Mouse (Mus musculus) midbrain, postnatal 0 days (tissue): Measurements from ENCODE around the gene Fam111a. TPM values are rescaled to one million over a fixed set of nuclear protein-coding genes. Genes with fewer than 3 reads are reported as not detected.
A peak's percentile ranks its signal among the peaks of the same experiment; 100 is the strongest.

Experiments
- ATAC-seq: fragments of 200-750 bp; cut with Nextera tagmentation; 2 replicates; pipeline ENCODE4 v1.8.0; 2017; ENCODE audit warnings: moderate number of reproducible peaks, mild to moderate bottlenecking, moderate TSS enrichment, moderate library complexity; ENCODE audit not compliant: low FRiP score
- DNase-seq: peaks from one replicate; pipeline ENCODE4 v3.0.0-alpha.2; 2015; ENCODE audit warnings: low spot score
- H3K27ac ChIP-seq: fragments of 300-500 bp; sonication (generic); 2 replicates; pipeline ENCODE4 v1.5.1; 2014; ENCODE audit warnings: low read depth, mild to moderate bottlenecking, low read length, mixed read lengths
- H3K27me3 ChIP-seq: fragments of 300-500 bp; sonication (generic); 2 replicates; pipeline ENCODE4 v1.6.1; 2014; ENCODE audit warnings: low read length, control low read depth, mixed read lengths; ENCODE audit not compliant: insufficient read depth
- H3K36me3 ChIP-seq: fragments of 300-500 bp; sonication (generic); 2 replicates; pipeline ENCODE4 v1.6.1; 2014; ENCODE audit warnings: low read length, control low read depth, mixed read lengths; ENCODE audit not compliant: insufficient read depth
- H3K4me1 ChIP-seq: fragments of 300-500 bp; sonication (generic); 2 replicates; pipeline ENCODE4 v1.6.1; 2014; ENCODE audit warnings: mild to moderate bottlenecking, control low read depth, antibody characterized with exemption, low read length, mixed read lengths; ENCODE audit not compliant: insufficient read depth
- H3K4me2 ChIP-seq: fragments of 300-500 bp; sonication (generic); 2 replicates; pipeline ENCODE4 v1.6.1; 2014; ENCODE audit warnings: low read depth, mild to moderate bottlenecking, low read length, mixed read lengths; ENCODE audit not compliant: poor library complexity, severe bottlenecking
- H3K4me3 ChIP-seq: fragments of 300-500 bp; sonication (generic); 2 replicates; pipeline ENCODE4 v1.5.1; 2014; ENCODE audit warnings: low read depth, mild to moderate bottlenecking, low read length, moderate library complexity
- H3K9ac ChIP-seq: fragments of 300-500 bp; sonication (generic); replicated peaks from 2 replicates; pipeline ENCODE4 v1.6.1; 2014; ENCODE audit warnings: mild to moderate bottlenecking, low read length, moderate library complexity, mixed read lengths; ENCODE audit not compliant: poor library complexity, severe bottlenecking
- H3K9me3 ChIP-seq: fragments of 300-500 bp; sonication (generic); 2 replicates; pipeline ENCODE4 v1.6.1; 2016; ENCODE audit warnings: low read length, control low read depth
- CTCF ChIP-seq: IDR thresholded peaks from 2 replicates; pipeline ENCODE4 v1.5.1; 2016; ENCODE audit warnings: antibody characterized with exemption, mild to moderate bottlenecking
- WGBS: fragments of 180-500 bp; shearing (Covaris S2); extraction: QIAGEN DNeasy Blood & Tissue Kit; methylation state at CpG from one replicate; pipeline ENCODE4 v1.1.7; 2014; 5-methylcytosine and 5-hydroxymethylcytosine counted together
- polyA plus RNA-seq: library from polyadenylated mRNA; unstranded; fragments of >200 nt; fragmentation: Nextera tagmentation; extraction: Ambion mirVana; gene quantifications from 2 replicates; pipeline ENCODE4 v1.2.1, GENCODE M21; 2015
- total RNA-seq: library from RNA; depleted of rRNA; stranded (reverse); fragments of >200 nt; gene quantifications from 2 replicates; pipeline ENCODE4 v1.2.3, GENCODE M21; 2014

Fam111a gene
- total and polyA plus RNA-seq, 2 experiments from 2014 or later: 2.3 to 2.4 TPM

GRCm38 (mm10) chr19:12575107-12575506 is 29.6 kb downstream of the Fam111a start:
- ATAC-seq (no peak), DNase-seq (no peak)
- Histone ChIP-seq H3K4me1 (peaks cover 6% of the 10 kb centered on the region; the same call in 1 of the 2 replicates), H3K4me2 (no peak overlapping the region), H3K27me3 (no peaks in the 10 kb centered on the region), H3K36me3 (no peaks in the 10 kb centered on the region), H3K9me3 (no peaks in the 10 kb centered on the region), H3K9ac (no peak overlapping the region), H3K4me3 (no peak overlapping the region), H3K27ac (no peak overlapping the region)
- no peak for TF ChIP-seq CTCF
- WGBS: 94% methylated on average over 7 of the region's 7 CpGs

GRCm38 (mm10) chr19:12575514-12575913 is 30.0 kb downstream of the Fam111a start:
- Histone ChIP-seq H3K4me3 (no peak overlapping the region), H3K27ac (no peak overlapping the region), H3K27me3 (no peaks in the 10 kb centered on the region), H3K36me3 (no peaks in the 10 kb centered on the region), H3K9me3 (no peaks in the 10 kb centered on the region), H3K4me1 (peaks cover 6% of the 10 kb centered on the region; the same call in 1 of the 2 replicates), H3K4me2 (no peak overlapping the region), H3K9ac (no peak overlapping the region)
- TF ChIP-seq CTCF: no peak
- ATAC-seq (no peak), DNase-seq (no peak)
- WGBS: 87% methylated on average over 2 of the region's 2 CpGs

GRCm38 (mm10) chr19:12576639-12577038 is 31.1 kb downstream of the Fam111a start:
- DNase-seq (no peak), ATAC-seq (no peak)
- H3K4me2 ChIP-seq: no peak overlapping the region
- peaks cover 6% of the 10 kb centered on the region; the same call in 1 of the 2 replicates for H3K4me1 ChIP-seq
- no peak overlapping the region for H3K4me3 ChIP-seq
- no peaks in the 10 kb centered on the region for H3K9me3 ChIP-seq
- WGBS: 92% methylated on average over 2 of the region's 2 CpGs
- H3K27ac ChIP-seq: no peak overlapping the region
- TF ChIP-seq CTCF: no peak
- no peak overlapping the region for H3K9ac ChIP-seq
- no peaks in the 10 kb centered on the region for H3K27me3 ChIP-seq
- H3K36me3 ChIP-seq: no peaks in the 10 kb centered on the region

- 85% methylated on average over 4 of the region's 4 CpGs for WGBS
- no peaks in the 10 kb centered on the region for H3K36me3 ChIP-seq
- no peak for TF ChIP-seq CTCF
These were observed 39.8 kb downstream of the Fam111a start for GRCm38 (mm10) chr19:12585310-12585709.

GRCm38 (mm10) chr19:12591908-12592307 is 46.4 kb downstream of the Fam111a start:
- peak; percentile 91 for TF ChIP-seq CTCF
- Histone ChIP-seq H3K27me3 (no peaks in the 10 kb centered on the region), H3K9me3 (no peaks in the 10 kb centered on the region), H3K27ac (no peak overlapping the region), H3K36me3 (no peaks in the 10 kb centered on the region), H3K9ac (no peak overlapping the region), H3K4me3 (no peak overlapping the region), H3K4me2 (no peak overlapping the region), H3K4me1 (peaks cover 1% of the 10 kb centered on the region; the same call in 1 of the 2 replicates)
- DNase-seq: peak; percentile 84
- peak; percentile 42 for ATAC-seq
- WGBS: 4% methylated on average over 1 of the region's 1 CpGs

More at GRCm38 (mm10) chr19:12585310-12585709, 39.8 kb downstream of the Fam111a start:
- no peaks in the 10 kb centered on the region for H3K4me1 ChIP-seq
- no peak overlapping the region for H3K9ac ChIP-seq
- no peak overlapping the region for H3K4me2 ChIP-seq
- no peak overlapping the region for H3K4me3 ChIP-seq
- no peaks in the 10 kb centered on the region for H3K27me3 ChIP-seq
- DNase-seq (no peak), ATAC-seq (no peak)
- H3K27ac ChIP-seq: no peak overlapping the region
- no peaks in the 10 kb centered on the region for H3K9me3 ChIP-seq

DNA sequence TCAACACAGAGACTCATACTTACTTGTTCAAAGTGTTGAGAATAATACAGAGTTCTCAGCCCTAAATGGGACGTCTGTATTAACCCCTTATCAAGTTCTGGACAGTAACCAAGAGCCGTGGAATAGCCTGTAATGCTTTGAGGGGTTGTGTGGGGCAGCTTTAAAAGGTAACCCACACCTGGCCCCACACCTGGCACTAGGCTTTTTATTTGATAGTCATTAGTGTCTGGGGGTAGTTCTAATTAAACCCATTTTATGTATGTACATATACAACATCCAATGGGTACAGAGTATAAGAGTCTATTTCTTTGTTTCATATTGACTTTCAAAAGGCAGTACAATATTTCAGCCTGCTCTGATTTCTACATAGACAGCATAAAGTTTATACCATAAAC is 49.6 kb downstream of the Fam111a start:
- H3K4me1 ChIP-seq: peaks cover 3% of the 10 kb centered on the region; the same call in 1 of the 2 replicates
- no peaks in the 10 kb centered on the region for H3K36me3 ChIP-seq
- 50% methylated on average over 2 of the region's 2 CpGs for WGBS
- H3K9ac ChIP-seq: no peak overlapping the region
- no peak for TF ChIP-seq CTCF
- 0 out of 2 replicates have a peak overlapping the region, but pooled peaks have one; percentile 89 for H3K27ac ChIP-seq
- ATAC-seq: no peak
- no peaks in the 10 kb centered on the region for H3K27me3 ChIP-seq
- H3K4me3 ChIP-seq: peak overlapping the region; percentile 76
- peak overlapping the region; percentile 57 for H3K4me2 ChIP-seq
- H3K9me3 ChIP-seq: no peaks in the 10 kb centered on the region
- DNase-seq: no peak
